Mouse (Mus musculus) CD4-positive helper T cell, adult 2 months (primary cell): ENCODE data around the gene Hbb-bh2.
"Not testable (repeated sequence)": the region's sequence is repeated elsewhere in the genome, so short reads cannot be mapped to it uniquely, and the experiment has no call there.

Experiments
- DNase-seq: peaks from one replicate; pipeline ENCODE4 v3.0.0-alpha.2; 2012; ENCODE audit warnings: low read depth, missing footprints, low spot score

The Hbb-bh2 gene

GRCm38 (mm10) chr7:103840268-103840667, at the start of gene Hbb-bh2:
Hbb-bh2 (minus strand) TSS chr7:103840520.
- no peak for DNase-seq

GRCm38 (mm10) chr7:103886152-103886551, 45.8 kb upstream of the Hbb-bh2 start, which contains the start of gene Olfr66:
Olfr66 (minus strand) TSS chr7:103886252.
- DNase-seq = no peak

GRCm38 (mm10) chr7:103877093-103877492, 36.8 kb upstream of the Hbb-bh2 start:
- DNase-seq = no peak

GRCm38 (mm10) chr7:103874451-103874850, 34.1 kb upstream of the Hbb-bh2 start:
- no peak for DNase-seq

GRCm38 (mm10) chr7:103873064-103873463, 32.7 kb upstream of the Hbb-bh2 start:
- no peak for DNase-seq

- DNase-seq = no peak
Observed at GRCm38 (mm10) chr7:103870667-103871066, 30.3 kb upstream of the Hbb-bh2 start.

GRCm38 (mm10) chr7:103865716-103866115, 25.4 kb upstream of the Hbb-bh2 start:
- no peak for DNase-seq

GRCm38 (mm10) chr7:103861531-103861930, 21.2 kb upstream of the Hbb-bh2 start:
- DNase-seq = no peak

GRCm38 (mm10) chr7:103860855-103861254, 20.5 kb upstream of the Hbb-bh2 start:
- DNase-seq = no peak

- DNase-seq = no peak
Observed at GRCm38 (mm10) chr7:103859076-103859475, 18.8 kb upstream of the Hbb-bh2 start.

- DNase-seq = no peak
Observed at GRCm38 (mm10) chr7:103854669-103855068, 14.3 kb upstream of the Hbb-bh2 start.

- no peak for DNase-seq
Observed at GRCm38 (mm10) chr7:103853090-103853489, 12.8 kb upstream of the Hbb-bh2 start, which contains the start of gene Hbb-y. Hbb-y (minus strand) TSS chr7:103853216.

- no peak for DNase-seq
Observed at GRCm38 (mm10) chr7:103844525-103845325, 4.4 kb upstream of the Hbb-bh2 start.

GRCm38 (mm10) chr7:103843034-103843433, 2.7 kb upstream of the Hbb-bh2 start, which contains the start of gene Hbb-bh1:
Hbb-bh1 (minus strand) TSS chr7:103843164.
- DNase-seq = no peak

GRCm38 (mm10) chr7:103827808-103828207, 12.5 kb downstream of the Hbb-bh2 start, which contains the start of gene Hbb-bs:
Hbb-bs (minus strand) TSS chr7:103828096.
- no peak for DNase-seq

GRCm38 (mm10) chr7:103827139-103827538, 13.2 kb downstream of the Hbb-bh2 start:
- DNase-seq = not testable (repeated sequence)

- DNase-seq = no peak
Observed at GRCm38 (mm10) chr7:103826255-103826887, 13.9 kb downstream of the Hbb-bh2 start.

- no peak for DNase-seq
Observed at GRCm38 (mm10) chr7:103825536-103826254, 14.6 kb downstream of the Hbb-bh2 start.

- no peak for DNase-seq
Observed at GRCm38 (mm10) chr7:103824597-103824996, 15.7 kb downstream of the Hbb-bh2 start.

- not testable (repeated sequence) for DNase-seq
Observed at GRCm38 (mm10) chr7:103815085-103815484, 25.2 kb downstream of the Hbb-bh2 start.

GRCm38 (mm10) chr7:103813766-103814165, 26.6 kb downstream of the Hbb-bh2 start, which contains the start of gene Hbb-bt:
Hbb-bt (minus strand) TSS chr7:103813996.
- no peak for DNase-seq

- not testable (repeated sequence) for DNase-seq
Observed at GRCm38 (mm10) chr7:103813152-103813551, 27.2 kb downstream of the Hbb-bh2 start.
